Mouse (Mus musculus) megakaryocyte-erythroid progenitor cell, adult 5-6 weeks (primary cell): ENCODE data around the gene Olfr196. TPM values are rescaled to one million over a fixed set of nuclear protein-coding genes. Genes with fewer than 3 reads are reported as not detected.
"Not testable (repeated sequence)": the region's sequence is repeated elsewhere in the genome, so short reads cannot be mapped to it uniquely, and the experiment has no call there.

Experiments
- ATAC-seq: replicated peaks from 2 replicates; pipeline ENCODE4 v1.8.0; 2016; ENCODE audit warnings: mild to moderate bottlenecking, inconsistent platforms; ENCODE audit not compliant: severe bottlenecking, poor library complexity, low FRiP score, low TSS enrichment
- total RNA-seq, 2 experiments: library from RNA; stranded (forward) in 1 of 2; stranded (reverse) in 1 of 2; fragments of 200-1000, 215-1000 nt in 1 of 2; fragments of >200 nt in 1 of 2; fragmentation: Nextera tagmentation in 1 of 2; gene quantifications; 2 replicates each; pipeline ENCODE4 v1.2.3; 2014 to 2017

Gene Olfr196
- not detected in 2 replicates for total RNA-seq (2014; fragmentation: Nextera tagmentation)
- not detected in 2 replicates for total RNA-seq (2017)

DNA sequence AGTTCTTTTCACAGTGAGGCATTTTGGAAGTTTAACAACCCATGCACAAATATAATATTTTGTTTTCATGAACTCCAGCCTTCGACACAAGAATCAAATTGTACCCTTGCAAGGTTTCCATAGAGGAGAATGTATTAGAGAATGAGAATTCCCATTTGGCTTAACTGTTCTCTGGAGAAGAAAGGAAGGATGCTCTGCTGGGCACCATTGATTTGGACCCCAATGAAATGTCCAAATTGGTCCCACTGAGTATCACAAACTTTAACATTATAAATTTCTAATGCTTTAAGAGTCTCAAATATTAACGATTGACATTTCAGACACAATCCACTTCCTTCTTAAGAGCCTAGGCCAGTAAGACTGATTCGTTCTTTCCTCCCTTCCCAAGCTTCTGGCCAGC lies at the start of gene Olfr196:
Gene Olfr196, minus strand, starts transcription at position 101 of the 400 bp plus-strand sequence.
- ATAC-seq, result no peak

DNA sequence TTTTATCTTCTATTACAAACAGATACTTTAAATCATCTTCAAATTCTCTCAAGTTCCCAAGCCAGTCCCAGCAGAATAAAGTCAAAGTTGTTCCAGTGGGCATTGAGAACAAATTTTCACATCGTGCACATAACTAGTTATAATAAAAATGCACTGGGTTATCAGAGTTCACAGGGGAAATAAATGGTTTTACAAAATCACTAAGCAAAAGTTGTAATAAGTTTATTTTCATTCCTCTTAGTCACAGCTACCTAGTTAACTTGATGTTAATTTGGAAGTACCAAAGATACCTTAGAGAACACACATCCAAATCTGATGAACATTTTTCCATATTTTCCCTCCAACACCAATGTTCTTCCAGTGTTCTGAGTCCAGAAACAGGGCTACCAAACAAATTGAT lies 49.4 kb upstream of the Olfr196 start, which contains the start of gene Olfr199:
Gene Olfr199, minus strand, starts transcription at position 101 of the 400 bp plus-strand sequence.
- not testable (repeated sequence) for ATAC-seq

DNA sequence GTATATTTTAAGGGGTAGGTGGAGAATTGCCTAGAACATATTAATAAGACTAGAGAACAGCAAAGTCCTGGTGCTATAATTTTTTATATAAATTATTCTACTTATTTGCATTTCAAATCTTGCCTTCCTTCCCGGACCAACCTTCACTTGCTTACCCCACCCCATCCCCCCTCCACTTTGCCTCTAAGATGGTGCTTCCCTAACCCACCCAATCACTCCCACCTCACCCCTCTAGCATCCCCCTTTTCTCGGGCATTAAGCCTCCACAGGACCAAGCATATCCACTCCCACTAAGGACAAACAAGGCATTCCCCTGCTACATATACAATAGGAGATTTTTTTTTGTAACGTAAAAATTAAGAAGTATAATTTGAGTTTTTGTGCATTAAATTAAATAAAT lies 47.6 kb upstream of the Olfr196 start:
- ATAC-seq, result not testable (repeated sequence)

- not testable (repeated sequence) for ATAC-seq
Observed at GRCm38 (mm10) chr16:59203433-59203832, 33.2 kb upstream of the Olfr196 start, which contains the start of gene Olfr198. Gene Olfr198 (minus strand): TSS chr16:59203533.

GRCm38 (mm10) chr16:59151996-59152395 lies 18.3 kb downstream of the Olfr196 start:
- ATAC-seq, result no peak

DNA sequence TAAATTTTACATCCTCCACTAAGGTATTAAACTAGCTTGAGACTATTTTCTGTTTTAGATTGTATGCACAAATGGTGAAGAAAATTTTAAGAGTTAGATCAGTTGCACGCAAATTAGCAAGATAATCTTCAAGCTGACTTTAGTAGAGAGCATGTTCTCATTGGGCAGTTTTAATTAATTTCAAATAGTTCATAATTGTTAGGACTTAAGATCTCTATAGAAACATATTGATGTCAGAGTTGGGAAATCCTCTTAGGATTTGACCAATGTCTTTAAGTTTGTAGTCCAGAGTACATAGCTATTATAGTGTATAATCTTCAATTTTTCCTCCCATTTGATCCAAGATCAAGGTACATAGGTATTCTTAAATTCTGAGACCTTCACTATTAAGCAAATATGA lies 23.5 kb downstream of the Olfr196 start, which contains the start of gene Olfr195:
Gene Olfr195, plus strand, starts transcription at position 301 of the 400 bp plus-strand sequence.
- ATAC-seq, result no peak

GRCm38 (mm10) chr16:59141105-59141504 lies 29.1 kb downstream of the Olfr196 start:
- no peak for ATAC-seq

GRCm38 (mm10) chr16:59130740-59131139 lies 39.5 kb downstream of the Olfr196 start:
- no peak for ATAC-seq

DNA sequence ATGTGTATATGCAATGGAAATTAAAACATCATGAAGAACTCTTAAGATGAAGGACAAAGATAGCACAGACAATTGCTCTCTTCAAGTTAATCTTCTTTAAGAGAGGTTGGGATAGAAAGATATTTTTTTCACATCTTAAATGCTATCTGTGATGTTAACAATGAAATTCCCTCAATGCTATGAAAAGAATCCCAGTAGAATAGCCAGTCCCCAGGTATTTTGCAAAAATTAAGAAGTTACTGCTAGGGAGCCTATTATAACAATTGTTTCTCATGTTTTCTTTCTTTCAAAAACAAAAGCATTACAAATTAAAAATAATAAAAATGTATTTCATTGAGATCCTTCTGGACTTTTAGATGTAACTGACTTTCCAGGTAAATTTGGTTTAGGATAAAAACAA lies 49.3 kb downstream of the Olfr196 start, which contains the start of gene Olfr194:
Gene Olfr194, minus strand, starts transcription at position 101 of the 400 bp plus-strand sequence.
- no peak for ATAC-seq

Other genes with a start within 250 kb of the Olfr196 start
- gene Olfr181, start 241.7 kb downstream of the Olfr196 start, total RNA-seq (2014; fragmentation: Nextera tagmentation), result not detected in 2 replicates
- gene Olfr181, start 241.7 kb downstream of the Olfr196 start, total RNA-seq (2017), result not detected in 2 replicates
- gene Olfr180, start 241.1 kb downstream of the Olfr196 start, total RNA-seq (2014; fragmentation: Nextera tagmentation), result not detected in 2 replicates
- not detected in 2 replicates for gene Olfr180, start 241.1 kb downstream of the Olfr196 start, total RNA-seq (2017)
- gene Olfr183, start 175.1 kb downstream of the Olfr196 start, total RNA-seq (2014; fragmentation: Nextera tagmentation), result not detected in 2 replicates
- gene Olfr183, start 175.1 kb downstream of the Olfr196 start, total RNA-seq (2017), result not detected in 2 replicates
- not detected in 2 replicates for gene Olfr186, start 140.2 kb downstream of the Olfr196 start, total RNA-seq (2014; fragmentation: Nextera tagmentation)
- gene Olfr186, start 140.2 kb downstream of the Olfr196 start, total RNA-seq (2017), result not detected in 2 replicates
- not detected in 2 replicates for gene Olfr187, start 130.7 kb downstream of the Olfr196 start, total RNA-seq (2014; fragmentation: Nextera tagmentation)
- not detected in 2 replicates for gene Olfr187, start 130.7 kb downstream of the Olfr196 start, total RNA-seq (2017)
- gene Olfr190, start 92.4 kb downstream of the Olfr196 start, total RNA-seq (2014; fragmentation: Nextera tagmentation), result not detected in 2 replicates
- not detected in 2 replicates for gene Olfr190, start 92.4 kb downstream of the Olfr196 start, total RNA-seq (2017)
- gene Olfr191, start 80.6 kb downstream of the Olfr196 start, total RNA-seq (2014; fragmentation: Nextera tagmentation), result not detected in 2 replicates
- gene Olfr191, start 80.6 kb downstream of the Olfr196 start, total RNA-seq (2017), result not detected in 2 replicates
- not detected in 2 replicates for gene Olfr193, start 58.6 kb downstream of the Olfr196 start, total RNA-seq (2014; fragmentation: Nextera tagmentation)
- not detected in 2 replicates for gene Olfr193, start 58.6 kb downstream of the Olfr196 start, total RNA-seq (2017)
- not detected in 2 replicates for gene Olfr194, start 49.4 kb downstream of the Olfr196 start, total RNA-seq (2014; fragmentation: Nextera tagmentation)
- gene Olfr194, start 49.4 kb downstream of the Olfr196 start, total RNA-seq (2017), result not detected in 2 replicates
- gene Olfr195, start 23.4 kb downstream of the Olfr196 start, total RNA-seq (2014; fragmentation: Nextera tagmentation), result not detected in 2 replicates
- gene Olfr195, start 23.4 kb downstream of the Olfr196 start, total RNA-seq (2017), result not detected in 2 replicates
- gene Olfr198, start 33.1 kb upstream of the Olfr196 start, total RNA-seq (2014; fragmentation: Nextera tagmentation), result not detected in 2 replicates
- not detected in 2 replicates for gene Olfr198, start 33.1 kb upstream of the Olfr196 start, total RNA-seq (2017)
- not detected in 2 replicates for gene Olfr199, start 49.3 kb upstream of the Olfr196 start, total RNA-seq (2014; fragmentation: Nextera tagmentation)
- not detected in 2 replicates for gene Olfr199, start 49.3 kb upstream of the Olfr196 start, total RNA-seq (2017)
- not detected in 2 replicates for gene Olfr201, start 102.2 kb upstream of the Olfr196 start, total RNA-seq (2014; fragmentation: Nextera tagmentation)
- gene Olfr201, start 102.2 kb upstream of the Olfr196 start, total RNA-seq (2017), result not detected in 2 replicates
- not detected in 2 replicates for gene Olfr202, start 116.3 kb upstream of the Olfr196 start, total RNA-seq (2014; fragmentation: Nextera tagmentation)
- not detected in 2 replicates for gene Olfr202, start 116.3 kb upstream of the Olfr196 start, total RNA-seq (2017)
- gene Olfr203, start 128.4 kb upstream of the Olfr196 start, total RNA-seq (2014; fragmentation: Nextera tagmentation), result not detected in 2 replicates
- gene Olfr203, start 128.4 kb upstream of the Olfr196 start, total RNA-seq (2017), result not detected in 2 replicates
- gene Olfr204, start 147.8 kb upstream of the Olfr196 start, total RNA-seq (2014; fragmentation: Nextera tagmentation), result not detected in 2 replicates
- gene Olfr204, start 147.8 kb upstream of the Olfr196 start, total RNA-seq (2017), result not detected in 2 replicates
- not detected in 2 replicates for gene Olfr205, start 160.7 kb upstream of the Olfr196 start, total RNA-seq (2014; fragmentation: Nextera tagmentation)
- gene Olfr205, start 160.7 kb upstream of the Olfr196 start, total RNA-seq (2017), result not detected in 2 replicates
- not detected in 2 replicates for gene Olfr206, start 178.8 kb upstream of the Olfr196 start, total RNA-seq (2014; fragmentation: Nextera tagmentation)
- not detected in 2 replicates for gene Olfr206, start 178.8 kb upstream of the Olfr196 start, total RNA-seq (2017)
- not detected in 2 replicates for gene Olfr209, start 193.5 kb upstream of the Olfr196 start, total RNA-seq (2014; fragmentation: Nextera tagmentation)
- gene Olfr209, start 193.5 kb upstream of the Olfr196 start, total RNA-seq (2017), result not detected in 2 replicates
- gene Gabrr3, start 236.9 kb upstream of the Olfr196 start, total RNA-seq (2014; fragmentation: Nextera tagmentation), result not detected in 2 replicates
- gene Gabrr3, start 236.9 kb upstream of the Olfr196 start, total RNA-seq (2017), result not detected in 2 replicates